Mouse (Mus musculus): ENCODE results near the gene Zfp638.
A peak's percentile ranks its signal among the peaks of the same experiment; 100 is the strongest.
"Not testable (repeated sequence)": the region's sequence is repeated elsewhere in the genome, so short reads cannot be mapped to it uniquely, and the experiment has no call there.

Zfp638 gene

GRCm38 (mm10) chr6:83866954-83867597 is at the start of gene Zfp638:
Gene Zfp638 (plus strand): TSS chr6:83867109.
- DNase-seq (ENCODE audit: low read depth), result peak; percentile 38

GRCm38 (mm10) chr6:83818996-83819395 is 47.9 kb upstream of the Zfp638 start:
- DNase-seq (ENCODE audit: low read depth), result no peak

GRCm38 (mm10) chr6:83820727-83821515 is 46.0 kb upstream of the Zfp638 start:
- DNase-seq (ENCODE audit: low read depth), result peak; percentile 25

GRCm38 (mm10) chr6:83821856-83822255 is 45.1 kb upstream of the Zfp638 start:
- DNase-seq (ENCODE audit: low read depth), result no peak

- peak; percentile 22 for DNase-seq (ENCODE audit: low read depth)
These were observed 35.8 kb upstream of the Zfp638 start for GRCm38 (mm10) chr6:83830941-83831605.

GRCm38 (mm10) chr6:83831606-83832123 is 35.2 kb upstream of the Zfp638 start, which contains the start of gene Paip2b:
Gene Paip2b (minus strand): TSS chr6:83831741.
- peak; percentile 100 for DNase-seq (ENCODE audit: low read depth)

GRCm38 (mm10) chr6:83832393-83832792 is 34.5 kb upstream of the Zfp638 start:
- DNase-seq (ENCODE audit: low read depth), result not testable (repeated sequence)

- no peak for DNase-seq (ENCODE audit: low read depth)
These were observed 30.1 kb upstream of the Zfp638 start for GRCm38 (mm10) chr6:83836826-83837225.

GRCm38 (mm10) chr6:83838046-83838445 is 28.9 kb upstream of the Zfp638 start:
- DNase-seq (ENCODE audit: low read depth), result no peak

GRCm38 (mm10) chr6:83840086-83840485 is 26.8 kb upstream of the Zfp638 start:
- no peak for DNase-seq (ENCODE audit: low read depth)

GRCm38 (mm10) chr6:83844913-83845312 is 22.0 kb upstream of the Zfp638 start:
- DNase-seq (ENCODE audit: low read depth), result no peak

GRCm38 (mm10) chr6:83846141-83846540 is 20.8 kb upstream of the Zfp638 start:
- no peak for DNase-seq (ENCODE audit: low read depth)

GRCm38 (mm10) chr6:83849446-83849845 is 17.5 kb upstream of the Zfp638 start:
- DNase-seq (ENCODE audit: low read depth), result no peak

- DNase-seq (ENCODE audit: low read depth), result no peak
These were observed 9.4 kb upstream of the Zfp638 start for GRCm38 (mm10) chr6:83857476-83857875.

- no peak for DNase-seq (ENCODE audit: low read depth)
These were observed 6.9 kb upstream of the Zfp638 start for GRCm38 (mm10) chr6:83860033-83860432.

GRCm38 (mm10) chr6:83863538-83863937 is 3.4 kb upstream of the Zfp638 start:
- no peak for DNase-seq (ENCODE audit: low read depth)

- no peak for DNase-seq (ENCODE audit: low read depth)
These were observed 486 bp upstream of the Zfp638 start for GRCm38 (mm10) chr6:83866423-83866822.

GRCm38 (mm10) chr6:83867598-83868585 is 983 bp downstream of the Zfp638 start:
- no peak for DNase-seq (ENCODE audit: low read depth)

GRCm38 (mm10) chr6:83879815-83880214 is 12.9 kb downstream of the Zfp638 start:
- DNase-seq (ENCODE audit: low read depth), result no peak

- no peak for DNase-seq (ENCODE audit: low read depth)
These were observed 19.9 kb downstream of the Zfp638 start for GRCm38 (mm10) chr6:83886789-83887188.

GRCm38 (mm10) chr6:83888802-83889201 is 21.9 kb downstream of the Zfp638 start:
- DNase-seq (ENCODE audit: low read depth), result peak; percentile 41

All from fibroblast of lung, adult 2 months (primary cell).